Mouse (Mus musculus) cerebellum, adult 18-20 months (tissue): ENCODE results near the gene Shb.
"Not testable (repeated sequence)": the region's sequence is repeated elsewhere in the genome, so short reads cannot be mapped to it uniquely, and the experiment has no call there.

Experiments used
- DNase-seq, 2 experiments: peaks; one replicate each; pipeline ENCODE4 v3.0.0; 2021

Shb gene

DNA sequence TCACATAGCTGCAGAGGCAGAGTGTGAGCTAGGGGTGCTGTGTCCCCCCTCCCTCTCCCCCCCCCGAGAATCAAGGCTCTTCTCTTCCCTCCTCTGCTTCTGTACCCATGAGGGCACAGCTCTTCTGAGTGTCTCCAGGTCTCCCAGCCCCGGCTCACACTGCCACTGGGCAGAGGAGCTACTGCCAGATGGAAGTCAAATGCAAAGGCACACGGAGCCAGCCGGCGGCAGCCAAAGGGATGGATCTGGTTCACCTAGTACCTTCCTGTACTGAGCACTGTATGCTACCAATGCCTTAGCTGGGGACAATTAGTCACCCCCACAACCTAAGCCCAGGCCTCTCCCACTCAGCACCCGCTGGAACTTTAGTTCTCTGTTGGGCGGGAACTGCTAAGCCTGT is 116.0 kb downstream of the Shb start:
- DNase-seq: no peak

- no peak for DNase-seq
Observed at GRCm38 (mm10) chr4:45413674-45414338, 118.5 kb downstream of the Shb start.

DNA sequence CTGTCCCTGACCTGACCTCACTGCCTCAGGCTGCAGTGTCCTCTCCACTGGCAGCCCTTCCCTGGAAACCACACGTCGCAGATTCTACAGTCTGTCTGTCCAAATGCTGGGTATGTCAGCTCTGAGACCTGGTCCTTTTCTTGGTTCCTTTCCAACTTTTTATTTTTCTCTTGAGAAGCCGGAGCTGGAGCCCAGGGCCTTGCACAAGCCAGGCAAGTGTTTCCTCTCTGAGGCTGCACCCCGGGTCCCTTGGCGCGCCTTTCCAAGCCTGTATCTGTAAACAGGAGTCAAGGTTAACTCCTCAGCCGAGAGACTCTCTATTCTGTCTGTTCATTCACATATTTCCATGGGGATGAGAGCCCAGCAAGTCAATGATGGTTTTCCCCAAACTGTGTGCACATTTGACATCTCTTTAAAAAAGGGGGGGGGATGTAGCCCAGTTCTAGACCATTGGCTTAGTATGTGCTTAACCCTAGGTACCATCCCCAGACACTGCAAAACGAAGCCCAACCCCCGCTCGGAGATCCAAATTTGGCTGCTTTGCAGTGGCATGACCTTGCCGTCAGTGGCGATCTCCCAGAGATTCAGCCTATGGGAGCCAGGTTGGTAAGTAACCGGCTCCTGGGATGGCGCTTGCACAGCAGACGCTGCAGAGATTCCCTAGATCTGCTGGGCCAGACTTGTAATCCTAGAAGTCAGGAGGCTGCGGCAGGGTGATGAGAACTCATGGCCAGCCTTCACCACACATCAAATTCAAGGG is 119.7 kb downstream of the Shb start:
- no peak for DNase-seq

- no peak for DNase-seq
Observed at GRCm38 (mm10) chr4:45411181-45411790, 121.0 kb downstream of the Shb start.

DNA sequence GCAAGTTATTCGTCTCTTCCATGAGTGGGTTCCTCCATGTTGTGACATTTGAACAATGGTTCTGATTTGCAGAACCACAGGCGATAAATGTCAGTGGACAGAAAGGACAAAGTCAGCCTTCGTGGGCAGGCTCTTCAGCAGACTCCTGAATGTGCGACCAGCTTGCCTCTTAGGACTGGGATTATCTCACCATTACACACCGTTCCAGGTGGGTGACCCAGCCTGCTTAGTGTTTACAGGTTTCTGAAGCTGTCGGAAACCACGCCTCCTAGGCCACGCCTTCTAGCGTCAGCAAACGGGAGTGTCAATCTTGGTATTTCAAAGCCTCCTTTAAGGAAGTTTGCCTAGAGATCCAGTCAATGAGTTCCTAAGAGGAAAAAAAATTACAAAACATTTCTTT is 123.0 kb downstream of the Shb start:
- DNase-seq: peak; percentile 63 to 77

GRCm38 (mm10) chr4:45408427-45409132 is 123.7 kb downstream of the Shb start, which contains the start of gene Slc25a51:
Gene Slc25a51, minus strand, starts transcription at chr4:45408766.
- peak; percentile 85 to 88 for DNase-seq

DNA sequence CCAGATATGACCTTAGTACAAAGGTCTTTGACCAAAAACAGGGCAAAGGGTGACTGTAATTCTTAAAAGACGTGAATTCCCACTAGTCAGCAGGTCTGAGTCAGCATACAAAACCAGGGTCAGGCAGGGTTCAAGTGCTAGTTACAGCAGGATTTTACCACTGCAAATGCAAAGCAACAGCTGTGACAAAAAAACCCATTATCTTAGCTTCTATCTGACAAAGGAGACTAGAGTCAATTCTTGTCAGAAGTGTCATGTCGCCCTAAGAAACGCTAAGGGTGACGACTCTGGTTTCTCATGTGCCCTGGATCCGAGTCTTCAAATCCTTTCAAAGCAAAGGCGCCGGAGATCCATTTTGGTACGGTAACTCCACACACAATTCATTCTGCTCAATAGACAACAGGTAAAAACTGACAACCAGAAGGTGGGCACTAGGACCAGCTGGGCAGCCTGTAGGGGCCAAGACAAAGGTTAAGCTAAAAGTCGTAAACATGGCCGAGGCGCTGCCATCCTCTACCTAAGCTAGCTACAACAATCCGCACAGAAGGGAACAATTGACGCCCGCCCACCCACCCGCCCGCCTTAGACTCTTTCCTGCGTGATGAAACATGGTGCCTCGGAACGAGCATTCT is 124.5 kb downstream of the Shb start:
- DNase-seq: peak; percentile 52 to 54

GRCm38 (mm10) chr4:45407001-45407702 is 125.1 kb downstream of the Shb start:
- no peak for DNase-seq

GRCm38 (mm10) chr4:45406397-45406796 is 125.9 kb downstream of the Shb start:
- no peak for DNase-seq

- DNase-seq: no peak
Observed at GRCm38 (mm10) chr4:45405315-45405714, 127.0 kb downstream of the Shb start.

DNA sequence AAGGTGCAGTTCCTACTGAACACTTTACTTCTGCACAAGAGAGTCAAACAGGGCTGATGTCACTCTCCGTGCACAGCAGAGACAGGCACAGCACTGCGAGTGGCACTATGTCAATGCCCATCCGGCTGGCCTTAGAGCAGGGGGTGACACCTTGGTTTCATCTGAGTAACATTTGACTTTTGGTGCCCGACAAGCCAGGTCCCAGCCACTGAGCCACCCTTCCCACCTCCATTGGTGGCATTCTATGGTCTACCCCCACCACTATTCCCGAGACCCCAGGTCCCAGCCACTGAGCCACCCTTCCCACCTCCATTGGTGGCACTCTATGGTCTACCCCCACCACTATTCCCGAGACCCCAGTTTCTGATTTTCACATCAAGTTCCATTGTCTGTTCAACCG is 128.2 kb downstream of the Shb start:
- no peak for DNase-seq

- no peak for DNase-seq
Observed at GRCm38 (mm10) chr4:45403499-45403878, 128.8 kb downstream of the Shb start.

DNA sequence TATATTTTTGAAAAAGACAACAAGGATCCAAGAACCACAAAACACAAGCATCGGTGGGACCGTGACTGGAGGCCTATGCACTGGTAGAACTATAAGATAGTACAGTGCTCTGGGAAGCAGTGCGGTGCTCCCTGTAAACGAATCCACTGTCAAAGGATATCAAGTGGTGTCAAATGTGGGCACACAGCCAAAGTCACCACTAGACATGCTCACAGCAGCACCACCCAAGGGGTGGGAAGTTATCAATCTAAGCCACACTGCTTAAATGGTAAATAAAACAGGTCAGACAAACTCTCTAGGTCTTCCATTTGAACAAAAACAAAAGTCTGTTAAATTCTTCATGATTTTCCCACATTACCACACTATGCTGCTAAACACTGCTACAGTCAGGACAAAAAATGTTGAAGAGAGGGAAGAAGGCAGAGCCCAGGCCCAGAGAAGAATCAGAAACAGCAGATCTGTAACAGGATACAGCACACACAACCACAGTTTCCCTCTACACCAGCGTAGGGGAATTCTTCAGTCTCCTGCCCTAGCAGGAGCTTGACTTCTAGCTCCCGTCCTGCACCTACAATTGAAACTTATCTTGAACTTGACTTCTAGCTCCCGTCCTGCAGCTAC is 129.3 kb downstream of the Shb start:
- no peak for DNase-seq

- no peak for DNase-seq
Observed at GRCm38 (mm10) chr4:45402281-45402680, 130.0 kb downstream of the Shb start.

- DNase-seq: no peak
Observed at GRCm38 (mm10) chr4:45399421-45400210, 132.7 kb downstream of the Shb start.

- not testable (repeated sequence) for DNase-seq
Observed at GRCm38 (mm10) chr4:45398315-45398714, 134.0 kb downstream of the Shb start.

GRCm38 (mm10) chr4:45396211-45396610 is 136.1 kb downstream of the Shb start:
- DNase-seq: not testable (repeated sequence)

GRCm38 (mm10) chr4:45393658-45394057 is 138.6 kb downstream of the Shb start:
- no peak for DNase-seq

DNA sequence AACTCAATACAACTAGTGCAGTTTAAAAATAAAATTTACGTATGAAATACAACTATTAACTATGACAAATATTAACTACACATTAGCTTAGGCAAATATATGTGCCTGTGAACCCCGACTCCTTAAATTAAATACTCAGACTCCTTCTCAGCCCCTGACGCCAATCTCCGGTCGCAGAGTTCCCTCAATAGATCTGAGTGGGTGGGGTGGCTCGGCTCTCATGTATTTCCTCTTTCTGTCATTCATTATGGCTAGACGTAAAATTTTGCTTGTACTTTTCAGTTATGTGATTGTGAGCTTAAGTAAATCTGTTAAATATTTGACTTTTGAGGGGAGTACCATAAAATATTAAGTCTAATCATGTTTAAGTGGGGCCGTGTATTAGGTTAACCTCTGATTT is 139.3 kb downstream of the Shb start:
- no peak for DNase-seq

DNA sequence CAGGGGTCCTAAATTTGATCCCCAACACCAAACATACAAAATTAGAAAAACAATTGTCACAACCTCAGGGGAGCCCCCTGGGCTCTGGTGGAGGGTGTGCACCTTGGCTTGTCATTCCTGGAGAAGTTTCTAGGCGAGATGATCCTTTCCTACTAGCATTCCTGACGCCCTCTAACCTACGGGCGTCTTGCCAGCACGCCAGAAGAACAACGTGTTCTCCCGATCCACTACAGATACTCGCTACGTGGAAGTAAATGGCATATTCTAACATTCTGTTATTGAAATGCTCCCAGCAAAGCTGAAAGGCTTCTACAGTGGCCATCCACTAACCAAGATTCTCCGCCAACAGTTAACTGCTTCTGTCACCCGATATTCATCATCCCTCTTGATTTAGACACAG is 139.7 kb downstream of the Shb start:
- no peak for DNase-seq

DNA sequence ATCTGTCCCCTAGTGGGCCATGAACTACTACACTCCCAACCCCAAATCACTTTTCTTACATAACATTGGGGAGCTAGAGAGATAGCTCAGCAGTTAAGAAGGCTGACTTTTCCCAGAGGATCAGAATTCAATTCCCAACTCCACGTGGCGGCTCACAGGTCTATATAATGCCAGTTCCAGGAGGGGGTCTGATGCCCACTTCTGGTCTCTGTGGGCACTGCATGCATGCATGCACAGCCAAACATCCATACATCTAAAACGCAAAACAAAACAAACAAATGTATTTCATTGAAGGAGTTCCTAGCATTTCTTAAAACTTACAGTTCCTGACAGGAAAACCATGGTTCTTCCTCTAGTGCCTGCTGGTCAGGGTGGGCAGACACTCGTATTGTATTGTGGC is 140.2 kb downstream of the Shb start:
- no peak for DNase-seq
